Mouse (Mus musculus) erythroid progenitor cell, adult 5-6 weeks (primary cell): ENCODE data around the gene Acad8. TPM values are rescaled to one million over a fixed set of nuclear protein-coding genes. Genes with fewer than 3 reads are reported as not detected.

Source experiments
- ATAC-seq: replicated peaks from 2 replicates; pipeline ENCODE4 v1.8.0; 2016; ENCODE audit warnings: moderate number of reproducible peaks, mild to moderate bottlenecking, moderate TSS enrichment, inconsistent platforms; ENCODE audit not compliant: poor library complexity, low FRiP score, severe bottlenecking
- total RNA-seq, 2 experiments: library from RNA; stranded (forward) in 1 of 2; stranded (reverse) in 1 of 2; fragments of 150-400 nt in 1 of 2; fragments of 186-747, 209-891 nt in 1 of 2; gene quantifications; 2 replicates each; pipeline versions ENCODE4 v1.2.3 to v1.2.4; 2015 to 2017; ENCODE audit warnings: low replicate concordance in 2 of 2

Acad8 gene
- total RNA-seq (2015; ENCODE audit: low replicate concordance): 1.1 TPM in 1 of 2 replicates, not detected in the other
- total RNA-seq (2017; ENCODE audit: low replicate concordance): 1.9 and 4.8 TPM in 2 replicates

DNA sequence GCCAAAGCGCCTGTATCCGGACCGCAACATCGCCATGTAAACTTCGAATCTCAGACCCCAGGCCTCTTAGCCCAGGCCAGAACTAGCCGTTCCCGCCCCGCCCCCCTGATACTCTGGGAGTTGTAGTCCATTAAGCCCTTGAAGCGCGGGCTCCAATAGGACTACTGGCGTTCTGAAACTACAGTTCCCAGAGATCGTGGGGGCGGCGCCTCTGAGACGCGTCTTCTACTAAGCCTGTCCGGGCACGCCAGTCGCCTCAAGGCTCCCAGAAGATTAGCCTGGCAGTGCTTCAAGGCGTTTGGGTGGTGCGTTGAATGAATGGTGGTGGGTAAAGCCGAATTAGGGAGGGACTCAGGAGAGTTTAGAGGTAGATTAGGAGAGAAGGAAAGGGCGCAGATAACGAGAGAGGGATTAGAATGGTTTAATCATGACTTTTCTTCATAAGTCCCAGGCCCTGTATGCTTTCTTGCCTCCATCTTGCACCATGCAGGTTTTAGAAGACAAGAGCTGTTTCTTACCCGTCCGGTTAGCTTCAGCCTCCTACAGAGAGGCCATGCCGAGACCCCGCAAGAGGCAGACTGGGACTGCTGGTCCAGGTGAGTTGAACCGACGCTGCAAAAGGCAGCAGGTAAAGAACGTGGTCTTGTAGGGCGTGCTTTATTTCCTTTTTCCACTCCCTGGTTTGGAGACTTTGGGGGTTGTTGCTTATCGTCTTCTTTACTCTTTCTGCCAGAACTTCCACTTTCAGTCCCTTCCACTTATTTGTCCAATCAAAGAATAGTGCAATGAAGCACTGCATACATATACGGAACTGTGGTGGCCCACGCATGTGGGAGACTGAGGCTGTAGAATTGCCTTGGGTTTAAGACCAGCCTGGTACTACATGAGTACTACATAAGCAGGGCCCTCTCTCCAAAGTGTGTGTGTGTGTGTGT, at the start of gene Acad8, which contains the start of gene Thyn1:
Acad8 (minus strand) TSS at position 106 of the 935 bp plus-strand sequence.
Thyn1 (plus strand) TSS at position 250 of the 935 bp plus-strand sequence.
- peak; percentile 99 for ATAC-seq

DNA sequence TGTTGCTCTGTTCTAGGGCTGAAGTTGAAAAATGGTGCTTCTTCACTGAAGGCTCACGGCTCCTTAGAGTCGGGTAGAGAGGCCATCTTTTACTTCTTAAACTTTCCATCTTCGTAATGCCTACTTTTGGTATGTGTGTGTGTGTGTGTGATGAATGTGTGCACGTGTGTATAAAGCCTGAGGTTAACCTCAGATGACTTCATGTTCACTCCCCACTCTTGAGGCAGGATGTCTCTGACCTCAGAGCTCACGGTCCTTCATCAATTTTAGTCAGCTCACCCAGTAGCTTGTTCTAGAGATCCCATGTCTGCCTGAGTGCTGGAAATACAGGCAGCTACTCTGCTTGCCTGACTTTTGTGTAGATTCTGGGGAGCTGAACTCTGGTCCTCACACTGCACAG, 44.5 kb upstream of the Acad8 start:
- no peak for ATAC-seq

GRCm38 (mm10) chr9:27030763-27031100, 31.4 kb upstream of the Acad8 start:
- peak; percentile 5; the same call in 1 of the 2 replicates for ATAC-seq

- peak; percentile 93 for ATAC-seq
These were observed 30.7 kb upstream of the Acad8 start, which contains the start of the genes Vps26b and Ncapd3 for GRCm38 (mm10) chr9:27029828-27030762. TSS of gene Vps26b (minus strand) at chr9:27030065. TSS of gene Ncapd3 (plus strand) at chr9:27030175.

- peak; percentile 16; the same call in 1 of the 2 replicates for ATAC-seq
These were observed 29.9 kb upstream of the Acad8 start for GRCm38 (mm10) chr9:27029022-27029827.

GRCm38 (mm10) chr9:27026708-27027107, 27.3 kb upstream of the Acad8 start:
- no peak for ATAC-seq

DNA sequence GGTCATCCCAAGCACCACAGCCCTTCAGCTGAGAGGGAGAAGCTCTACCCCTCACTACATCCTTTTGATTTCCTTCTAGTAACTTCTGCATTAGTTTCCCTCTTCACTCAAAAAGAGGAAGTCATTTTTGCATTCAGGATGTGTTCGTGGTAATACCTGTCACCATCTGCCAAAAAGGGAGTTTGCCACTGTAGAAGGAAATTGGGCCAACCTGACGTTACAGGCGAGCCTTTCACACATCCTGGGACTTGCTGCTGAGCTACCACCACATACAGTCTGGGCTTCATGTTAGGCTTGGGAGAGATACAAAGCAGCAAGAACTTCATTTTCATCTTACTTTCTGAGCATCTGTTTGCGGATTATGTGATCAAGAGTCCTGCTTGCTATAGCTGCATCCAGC, 24.3 kb upstream of the Acad8 start:
- ATAC-seq: no peak

GRCm38 (mm10) chr9:27018961-27019360, 19.6 kb upstream of the Acad8 start:
- no peak for ATAC-seq

DNA sequence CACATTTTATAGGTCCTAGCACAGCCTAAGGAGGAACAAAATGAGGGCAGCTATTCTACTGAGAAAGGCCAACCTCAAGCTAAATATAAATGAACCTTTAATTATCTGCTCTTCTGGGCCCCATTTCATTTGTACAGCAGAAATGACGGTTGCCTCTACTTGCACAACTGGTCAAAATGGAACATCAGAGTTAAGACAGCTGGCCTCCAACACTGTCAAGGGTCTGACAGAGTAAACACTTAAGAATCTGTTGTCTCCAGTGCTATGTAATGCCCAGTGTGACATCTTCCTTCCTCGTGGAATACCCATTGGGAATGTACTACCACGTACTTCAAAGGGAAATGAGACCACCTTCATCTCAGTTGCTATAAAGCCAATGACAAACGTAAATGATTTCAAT, 12.2 kb upstream of the Acad8 start:
- ATAC-seq: no peak

- ATAC-seq: no peak
These were observed 9.9 kb upstream of the Acad8 start for GRCm38 (mm10) chr9:27009231-27009630.

GRCm38 (mm10) chr9:27006866-27007265, 7.5 kb upstream of the Acad8 start:
- no peak for ATAC-seq

DNA sequence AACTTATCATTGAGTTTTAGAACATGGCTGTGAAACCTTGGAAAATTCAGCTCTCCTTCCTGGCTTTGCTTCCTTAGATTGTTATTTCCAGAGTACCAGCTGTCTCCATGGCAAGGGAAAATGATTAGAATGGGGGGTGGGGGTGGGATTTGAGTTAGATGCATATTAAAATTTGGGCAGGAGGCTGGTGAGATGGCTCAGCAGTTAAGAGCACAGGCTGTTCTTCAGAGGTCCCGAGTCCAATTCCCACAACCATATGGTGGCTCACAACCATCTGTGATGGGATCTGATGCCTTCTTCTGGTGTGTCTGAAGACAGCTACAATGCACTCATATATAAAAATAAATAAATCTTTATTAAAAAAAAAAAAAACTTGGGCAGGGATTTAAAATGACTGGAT, 6.6 kb upstream of the Acad8 start:
- no peak for ATAC-seq

DNA sequence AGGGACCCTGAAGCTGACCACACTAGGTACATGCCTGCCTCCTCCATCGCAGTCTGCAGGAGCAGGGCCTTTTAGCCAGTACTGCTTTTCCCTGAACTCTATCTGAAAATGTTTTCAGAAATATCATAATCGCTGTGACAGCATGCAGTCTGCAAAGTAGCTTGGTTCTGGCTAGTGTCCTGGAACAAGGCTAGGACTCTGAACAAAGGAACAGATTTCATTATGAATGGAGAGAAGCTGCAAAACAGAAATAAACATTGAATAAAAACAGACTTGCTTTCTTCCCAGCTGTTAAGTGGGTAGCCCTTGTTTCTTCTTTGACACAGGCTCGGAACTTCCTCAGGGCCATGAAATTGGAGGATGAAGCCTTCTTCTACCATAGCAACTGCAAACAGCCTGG, 5.9 kb upstream of the Acad8 start:
- ATAC-seq: no peak

DNA sequence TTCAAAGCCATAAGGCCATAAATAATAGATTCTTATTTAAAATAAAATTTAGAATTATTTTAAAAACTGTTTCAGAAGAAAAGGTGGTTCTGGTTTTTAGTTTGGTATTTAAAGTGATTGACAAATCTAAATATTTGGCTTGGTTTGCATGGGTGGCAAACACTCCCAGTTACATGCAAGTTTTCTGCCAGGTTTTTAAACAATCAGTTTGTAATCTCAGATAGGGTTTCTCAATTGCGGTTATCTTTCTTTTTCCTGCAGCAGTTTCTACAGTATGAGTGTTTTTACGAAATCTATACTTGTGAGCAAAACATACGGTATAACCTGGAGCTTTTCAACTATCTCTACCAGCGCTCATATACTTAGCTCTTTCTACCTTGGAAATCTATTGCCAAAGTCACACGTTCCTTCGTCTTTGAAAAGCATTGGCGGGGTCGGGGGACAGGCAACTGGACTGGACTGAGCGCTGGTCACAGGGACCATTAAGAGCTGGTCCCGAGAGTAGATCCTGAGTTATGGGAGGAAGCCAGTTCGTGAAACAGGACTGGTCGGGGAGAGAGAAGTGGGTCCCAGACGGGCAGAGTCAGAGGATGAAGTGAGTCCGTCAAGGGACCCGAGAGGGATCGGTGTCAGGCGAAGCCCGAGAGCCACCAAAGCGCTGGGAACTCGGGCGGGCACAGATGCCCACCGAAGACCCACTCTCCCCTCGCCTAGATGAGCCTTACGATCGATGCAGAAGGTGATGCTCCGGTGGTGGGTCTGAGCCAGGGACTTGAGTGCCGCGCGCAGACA, 501 bp downstream of the Acad8 start:
- ATAC-seq: 0 out of 2 replicates have a peak, but pooled peaks have one; percentile 2

GRCm38 (mm10) chr9:26997501-26997900, 1.9 kb downstream of the Acad8 start:
- no peak for ATAC-seq

DNA sequence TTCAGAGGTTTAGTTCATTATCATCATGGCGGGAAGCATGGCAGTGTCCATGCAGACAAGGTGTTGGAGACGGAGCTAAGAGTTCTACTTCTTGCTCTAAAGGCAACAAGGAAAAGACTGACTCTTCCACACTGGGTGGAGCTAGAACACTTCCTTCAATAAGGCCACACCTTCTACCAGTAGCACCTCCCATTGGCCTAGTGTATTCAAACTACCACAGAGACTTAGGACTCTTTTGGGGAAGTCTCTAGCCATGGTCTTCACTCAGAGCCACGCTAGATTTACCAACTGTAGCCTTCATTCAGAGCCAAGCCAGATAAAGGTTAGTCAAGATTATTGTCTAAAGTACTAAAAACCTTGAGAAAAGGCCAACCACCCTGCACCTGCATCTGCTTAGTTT, 2.3 kb downstream of the Acad8 start:
- no peak for ATAC-seq

- no peak for ATAC-seq
These were observed 5.5 kb downstream of the Acad8 start for GRCm38 (mm10) chr9:26993900-26994299.

DNA sequence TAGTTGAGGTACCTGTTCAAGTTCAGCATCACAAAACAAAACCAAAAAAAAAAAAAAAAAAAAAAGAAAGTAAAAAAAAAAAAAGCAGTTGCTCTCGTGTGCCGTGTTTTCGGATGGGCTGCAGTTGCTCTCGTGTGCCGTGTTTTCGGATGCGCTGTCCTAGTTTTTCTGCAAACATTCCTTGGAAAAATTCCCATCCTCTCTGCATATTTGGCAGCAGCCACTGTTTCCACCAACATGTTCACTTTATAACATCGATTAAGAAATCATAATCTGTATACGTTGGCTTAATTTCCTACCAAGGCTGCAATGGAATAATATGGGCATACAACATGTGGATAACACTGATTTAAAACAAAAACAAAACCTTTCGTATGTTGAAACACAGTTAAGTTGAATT, 6.2 kb downstream of the Acad8 start:
- ATAC-seq: no peak

- no peak for ATAC-seq
These were observed 9.2 kb downstream of the Acad8 start for GRCm38 (mm10) chr9:26990181-26990580.
